ENCODE assay signal across 8 mouse cellular contexts in the genomic region with DNA sequence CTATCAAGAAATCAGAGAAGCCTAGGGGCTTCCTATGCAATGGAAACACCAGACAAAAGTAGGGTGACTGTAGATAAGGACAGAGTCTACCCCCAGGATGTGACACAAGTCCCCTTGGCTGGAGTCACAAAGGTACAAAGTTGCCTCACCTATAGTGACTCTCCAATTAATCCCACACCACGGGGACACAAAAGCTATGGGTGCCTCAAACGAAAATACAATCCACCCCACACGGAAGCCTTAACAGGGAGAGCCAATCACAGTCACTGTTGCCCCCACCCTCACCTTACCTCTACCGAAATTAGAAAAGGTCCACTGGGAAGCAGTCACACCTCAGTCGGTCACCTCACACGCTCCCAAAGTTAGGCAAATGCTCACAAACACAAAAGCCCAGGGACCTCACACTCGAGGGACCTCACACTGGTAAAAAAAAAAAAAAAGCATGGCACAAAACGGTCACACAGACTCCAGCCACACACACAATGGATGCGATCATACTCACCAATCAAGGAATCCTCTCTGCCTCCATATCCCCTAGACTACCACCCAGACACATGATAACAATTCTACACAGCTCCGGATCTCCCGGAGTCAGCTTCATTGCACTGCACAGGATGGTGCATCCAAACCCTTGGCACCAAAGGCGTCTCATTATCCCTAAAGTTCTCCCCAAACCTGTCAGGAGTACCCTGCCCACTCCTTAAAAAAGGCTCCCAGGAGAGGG. TPM values are rescaled to one million over a fixed set of nuclear protein-coding genes. Genes with fewer than 3 reads are reported as not detected.
DNase-seq lines count a peak whose midpoint lies in the region; ATAC-seq and TF ChIP-seq lines count a peak whose summit lies in the region.

No protein-coding gene starts in this region.

- TF ChIP-seq CTCF in layer of hippocampus, adult 2 months (conservative IDR thresholded peaks at IDR 0.05): no peak
- TF ChIP-seq CTCF in cortical plate, adult 2 months (IDR thresholded peaks at IDR 0.05; ENCODE audit: extremely low read depth, insufficient read depth, low read length): no peak

- H3K36me3 ChIP-seq in hindbrain, embryonic 13.5 days: peaks cover 5% of the 10 kb centered on the region
- 0 out of 2 replicates have a peak, but pooled peaks cover 3% of the 10 kb centered on the region for H3K36me3 ChIP-seq in midbrain, embryonic 12.5 days

- H3K27ac ChIP-seq in layer of hippocampus, adult 2 months: peak overlapping the region; percentile 89
- no peak overlapping the region for H3K27ac ChIP-seq in cortical plate, adult 2 months (ENCODE audit: insufficient read depth, low read length)
- peak overlapping the region; percentile 85 for H3K27ac ChIP-seq in hindbrain, embryonic 13.5 days
- peak overlapping the region; percentile 47; the same call in 1 of the 2 replicates for H3K27ac ChIP-seq in midbrain, embryonic 12.5 days (replicated peaks)

- H3K4me2 ChIP-seq in hindbrain, embryonic 13.5 days: peak overlapping the region; percentile 80
- H3K4me2 ChIP-seq in midbrain, embryonic 12.5 days (replicated peaks): peak overlapping the region; percentile 64

- H3K9ac ChIP-seq in hindbrain, embryonic 13.5 days: peak overlapping the region; percentile 84
- H3K9ac ChIP-seq in midbrain, embryonic 12.5 days (replicated peaks): peak overlapping the region; percentile 65

- H3K9me3 ChIP-seq in hindbrain, embryonic 13.5 days: no peaks in the 10 kb centered on the region
- H3K9me3 ChIP-seq in midbrain, embryonic 12.5 days: no peaks in the 10 kb centered on the region

- peak overlapping the region; percentile 76 for H3K4me3 ChIP-seq in layer of hippocampus, adult 2 months
- H3K4me3 ChIP-seq in cortical plate, adult 2 months (ENCODE audit: insufficient read depth, low read length): peak overlapping the region; percentile 81
- peak overlapping the region; percentile 68 for H3K4me3 ChIP-seq in hindbrain, embryonic 13.5 days
- peak overlapping the region; percentile 63 for H3K4me3 ChIP-seq in midbrain, embryonic 12.5 days

- DNase-seq in layer of hippocampus, adult 2 months (ENCODE audit: low spot score in 2 of 2): no peak
- no peak for DNase-seq in layer of hippocampus, adult 9-10 months (ENCODE audit: low spot score)
- no peak for DNase-seq in left cerebral cortex, adult 9 months (ENCODE audit: low spot score in 2 of 2)
- no peak for DNase-seq in layer of hippocampus, adult 18-20 months (ENCODE audit: low spot score in 2 of 2)
- no peak for DNase-seq in cerebellum, adult 11 months

- no peaks in the 10 kb centered on the region for H3K27me3 ChIP-seq in hindbrain, embryonic 13.5 days
- no peaks in the 10 kb centered on the region for H3K27me3 ChIP-seq in midbrain, embryonic 12.5 days

- peaks cover 2% of the 10 kb centered on the region; the same call in 1 of the 2 replicates for H3K4me1 ChIP-seq in cortical plate, adult 2 months (ENCODE audit: control insufficient read depth, insufficient read depth, low read length)
- peaks cover 43% of the 10 kb centered on the region for H3K4me1 ChIP-seq in hindbrain, embryonic 13.5 days (replicated peaks)
- H3K4me1 ChIP-seq in midbrain, embryonic 12.5 days: peaks cover 29% of the 10 kb centered on the region

- no peak for TF ChIP-seq POLR2A in cortical plate, adult 2 months (IDR thresholded peaks at IDR 0.05; ENCODE audit: extremely low read depth, insufficient read depth, low read length)

- WGBS in hindbrain, embryonic 13.5 days: 4% methylated on average over 12 of the region's 12 CpGs
- 3% methylated on average over 12 of the region's 12 CpGs for WGBS in midbrain, embryonic 12.5 days

- ATAC-seq in hindbrain, embryonic 13.5 days (ENCODE audit: low FRiP score): peak; percentile 70
- peak; percentile 59 for ATAC-seq in midbrain, embryonic 12.5 days (ENCODE audit: low FRiP score, low read depth)

RNA-seq across cellular contexts. Expression of a gene that starts 0.7 kb away (rescaled TPM):
- 10 to 100 TPM; 19.1 to 21.5 TPM for total RNA-seq in layer of hippocampus, adult 2 months (2021)
- polyA plus RNA-seq in cortical plate, adult 2 months (2012; rRNA removed): 8.3 and 9.8 TPM in 2 replicates
- polyA plus RNA-seq in hindbrain, embryonic 13.5 days (2015; fragmentation: Nextera tagmentation; extraction: Ambion mirVana): 28.6 and 30.0 TPM in 2 replicates
- 24.0 and 26.3 TPM in 2 replicates for polyA plus RNA-seq in midbrain, embryonic 12.5 days (2016; fragmentation: Nextera tagmentation; extraction: Ambion mirVana)
- 10 to 100 TPM; 21.1 to 23.7 TPM for total RNA-seq in layer of hippocampus, adult 18-20 months (2021)

RNA-seq across cellular contexts. Expression of a gene that starts 31.4 kb away (rescaled TPM):
- total RNA-seq in layer of hippocampus, adult 2 months (2021): 10 to 100 TPM in 1 of 2 experiments, 1 to 10 TPM in 1; 9.5 to 10.1 TPM
- 8.2 and 8.6 TPM in 2 replicates for polyA plus RNA-seq in cortical plate, adult 2 months (2012; rRNA removed)
- polyA plus RNA-seq in hindbrain, embryonic 13.5 days (2015; fragmentation: Nextera tagmentation; extraction: Ambion mirVana): 14.2 and 14.7 TPM in 2 replicates
- polyA plus RNA-seq in midbrain, embryonic 12.5 days (2016; fragmentation: Nextera tagmentation; extraction: Ambion mirVana): 11.5 and 11.8 TPM in 2 replicates
- 10 to 100 TPM; 10.3 to 10.6 TPM for total RNA-seq in layer of hippocampus, adult 18-20 months (2021)

RNA-seq across cellular contexts. Expression of a gene that starts 38.2 kb away (rescaled TPM):
- 10 to 100 TPM; 17.4 to 17.8 TPM for total RNA-seq in layer of hippocampus, adult 2 months (2021)
- 14.8 and 15.9 TPM in 2 replicates for polyA plus RNA-seq in cortical plate, adult 2 months (2012; rRNA removed)
- polyA plus RNA-seq in hindbrain, embryonic 13.5 days (2015; fragmentation: Nextera tagmentation; extraction: Ambion mirVana): 12.4 and 13.0 TPM in 2 replicates
- 11.8 and 12.4 TPM in 2 replicates for polyA plus RNA-seq in midbrain, embryonic 12.5 days (2016; fragmentation: Nextera tagmentation; extraction: Ambion mirVana)
- total RNA-seq in layer of hippocampus, adult 18-20 months (2021): 10 to 100 TPM; 14.2 to 18.9 TPM

RNA-seq across cellular contexts. Expression of a gene that starts 44.6 kb away (rescaled TPM):
- 10 to 100 TPM; 13.4 to 18.7 TPM for total RNA-seq in layer of hippocampus, adult 2 months (2021)
- 13.1 and 14.1 TPM in 2 replicates for polyA plus RNA-seq in cortical plate, adult 2 months (2012; rRNA removed)
- 18.2 and 18.9 TPM in 2 replicates for polyA plus RNA-seq in hindbrain, embryonic 13.5 days (2015; fragmentation: Nextera tagmentation; extraction: Ambion mirVana)
- 14.2 and 14.4 TPM in 2 replicates for polyA plus RNA-seq in midbrain, embryonic 12.5 days (2016; fragmentation: Nextera tagmentation; extraction: Ambion mirVana)
- total RNA-seq in layer of hippocampus, adult 18-20 months (2021): 10 to 100 TPM; 17.4 to 21.0 TPM

RNA-seq across cellular contexts. Expression of a gene that starts 46.9 kb away (rescaled TPM):
- total RNA-seq in layer of hippocampus, adult 2 months (2021): 10 to 100 TPM; 17.6 to 20.1 TPM
- polyA plus RNA-seq in cortical plate, adult 2 months (2012; rRNA removed): 9.2 and 9.6 TPM in 2 replicates
- 17.2 and 17.3 TPM in 2 replicates for polyA plus RNA-seq in hindbrain, embryonic 13.5 days (2015; fragmentation: Nextera tagmentation; extraction: Ambion mirVana)
- polyA plus RNA-seq in midbrain, embryonic 12.5 days (2016; fragmentation: Nextera tagmentation; extraction: Ambion mirVana): 18.1 and 18.4 TPM in 2 replicates
- 10 to 100 TPM; 20.4 TPM for total RNA-seq in layer of hippocampus, adult 18-20 months (2021)
